In genomic region chr2:129269161-129269643, GRCm38 (mm10) we compare ENCODE assay signal across 27 mouse cellular contexts. TPM values are rescaled to one million over a fixed set of nuclear protein-coding genes. Genes with fewer than 3 reads are reported as not detected.
A peak's percentile ranks its signal among the peaks of the same experiment; 100 is the strongest.
DNase-seq lines count a peak whose midpoint lies in the region; ATAC-seq and TF ChIP-seq lines count a peak whose summit lies in the region.
"Had no signal": no experiment of that assay in that cellular context is flagged by ENCODE, and none has a peak within 500 bp of the region (broad histone marks: within the 10 kb centered on the region; RNA-seq: fewer than 3 reads in every experiment).

No protein-coding gene starts in this region.

- H3K9me3 ChIP-seq in intestine, embryonic 14.5 days (ENCODE audit: control insufficient read depth, low read length), result no peaks in the 10 kb centered on the region
- 0 out of 2 replicates have a peak, but pooled peaks cover 3% of the 10 kb centered on the region for H3K9me3 ChIP-seq in intestine, postnatal 0 days (ENCODE audit: control insufficient read depth)
- no peaks in the 10 kb centered on the region for H3K9me3 ChIP-seq in limb, embryonic 10.5 days (replicated peaks)
- H3K9me3 ChIP-seq: embryonic facial prominence, embryonic 15.5 days had no signal

- ATAC-seq in intestine, embryonic 14.5 days (replicated peaks; ENCODE audit: low FRiP score, low TSS enrichment, low read depth), result no peak
- no peak for ATAC-seq in intestine, postnatal 0 days
- ATAC-seq: CD4-positive, CD25-positive, alpha-beta regulatory T cell, adult 4 months; forebrain, embryonic 14.5 days; forebrain, embryonic 16.5 days had no signal

- H3K4me1 ChIP-seq in intestine, embryonic 14.5 days (replicated peaks; ENCODE audit: control insufficient read depth, insufficient read depth, low read length), result no peaks in the 10 kb centered on the region
- H3K4me1 ChIP-seq in intestine, postnatal 0 days (replicated peaks; ENCODE audit: control insufficient read depth, insufficient read depth, low read length), result no peaks in the 10 kb centered on the region
- H3K4me1 ChIP-seq in limb, embryonic 10.5 days, result no peaks in the 10 kb centered on the region
- H3K4me1 ChIP-seq: embryonic facial prominence, embryonic 13.5 days; embryonic facial prominence, embryonic 15.5 days; forebrain, embryonic 10.5 days; forebrain, embryonic 12.5 days had no signal

- H3K27ac ChIP-seq in intestine, embryonic 14.5 days (ENCODE audit: low read depth), result no peak overlapping the region
- no peak overlapping the region for H3K27ac ChIP-seq in intestine, postnatal 0 days (ENCODE audit: low read depth, low read length)
- H3K27ac ChIP-seq in limb, embryonic 10.5 days, result no peak overlapping the region
- H3K27ac ChIP-seq: embryonic facial prominence, embryonic 13.5 days; embryonic facial prominence, embryonic 15.5 days; forebrain, embryonic 10.5 days; forebrain, embryonic 12.5 days had no signal

- DNase-seq in intestine, embryonic 14.5 days (ENCODE audit: low spot score), result peak; percentile 29
- DNase-seq in ES-CJ7 (ENCODE audit: low read depth, low spot score), result peak; percentile 61
- DNase-seq in R1 (ENCODE audit: low read depth, low spot score), result peak; percentile 81
- DNase-seq in limb, embryonic 10.5 days (ENCODE audit: low spot score), result peak; percentile 18
- no peak for DNase-seq in urinary bladder, postnatal 4 days (ENCODE audit: low spot score in 2 of 2)
- no peak for DNase-seq in frontal cortex, postnatal 14 days (ENCODE audit: low spot score in 2 of 2)
- DNase-seq: adrenal gland, adult 2 months; adrenal gland, postnatal 10 days; adrenal gland, postnatal 25 days; cerebellum, adult 11 months; cerebellum, adult 18-20 months; cerebellum, adult 8-10 months; cerebellum, adult 9-11 months; cerebellum, postnatal 14 days; cerebellum, postnatal 36 days; embryo, embryonic 11 days had no signal

- no peaks in the 10 kb centered on the region for H3K27me3 ChIP-seq in intestine, embryonic 14.5 days (replicated peaks; ENCODE audit: control insufficient read depth, insufficient read depth, low read length)
- H3K27me3 ChIP-seq in intestine, postnatal 0 days (replicated peaks; ENCODE audit: control insufficient read depth, insufficient read depth, low read length), result no peaks in the 10 kb centered on the region
- no peaks in the 10 kb centered on the region for H3K27me3 ChIP-seq in limb, embryonic 10.5 days (ENCODE audit: low read depth, poor library complexity, severe bottlenecking)
- H3K27me3 ChIP-seq: CH12.LX; embryonic facial prominence, embryonic 13.5 days; embryonic facial prominence, embryonic 15.5 days; forebrain, embryonic 12.5 days had no signal

- peaks cover 67% of the 10 kb centered on the region for H3K36me3 ChIP-seq in intestine, embryonic 14.5 days (ENCODE audit: control insufficient read depth, insufficient read depth, low read length)
- peaks cover 50% of the 10 kb centered on the region for H3K36me3 ChIP-seq in intestine, postnatal 0 days (ENCODE audit: control insufficient read depth, insufficient read depth)
- H3K36me3 ChIP-seq in limb, embryonic 10.5 days, result peaks cover 82% of the 10 kb centered on the region

- H3K4me2 ChIP-seq in intestine, embryonic 14.5 days (ENCODE audit: low read length), result no peak overlapping the region
- no peak overlapping the region for H3K4me2 ChIP-seq in intestine, postnatal 0 days (replicated peaks; ENCODE audit: low read depth)
- H3K4me2 ChIP-seq: embryonic facial prominence, embryonic 13.5 days; embryonic facial prominence, embryonic 15.5 days; forebrain, embryonic 12.5 days had no signal

- no peak overlapping the region for H3K4me3 ChIP-seq in intestine, embryonic 14.5 days (ENCODE audit: low read depth, low read length)
- H3K4me3 ChIP-seq in intestine, postnatal 0 days (ENCODE audit: low read depth, low read length), result no peak overlapping the region
- H3K4me3 ChIP-seq in limb, embryonic 10.5 days, result no peak overlapping the region
- H3K4me3 ChIP-seq: embryonic facial prominence, embryonic 13.5 days; embryonic facial prominence, embryonic 15.5 days; erythroblast, embryonic 14.5 days; forebrain, embryonic 10.5 days; forebrain, embryonic 12.5 days had no signal

- WGBS in intestine, embryonic 14.5 days, result 96% methylated on average over 12 of the region's 12 CpGs
- WGBS in intestine, postnatal 0 days, result 95% methylated on average over 12 of the region's 12 CpGs
- 96% methylated on average over 12 of the region's 12 CpGs for WGBS in limb, embryonic 10.5 days

- no peak overlapping the region for H3K9ac ChIP-seq in intestine, embryonic 14.5 days (ENCODE audit: low read length)
- no peak overlapping the region for H3K9ac ChIP-seq in intestine, postnatal 0 days (ENCODE audit: low read depth, low read length)
- H3K9ac ChIP-seq: embryonic facial prominence, embryonic 13.5 days; embryonic facial prominence, embryonic 15.5 days; forebrain, embryonic 12.5 days had no signal

- no peak for TF ChIP-seq CTCF in intestine, postnatal 0 days (IDR thresholded peaks at IDR 0.05; ENCODE audit: low read depth)

RNA-seq across cellular contexts. Expression of gene Ckap2l, which starts 27.8 kb away (rescaled TPM):
- 48.6 and 60.1 TPM in 2 replicates for polyA plus RNA-seq in intestine, embryonic 14.5 days (2014; fragmentation: Nextera tagmentation; extraction: Ambion mirVana)
- 9.2 and 11.0 TPM in 2 replicates for polyA plus RNA-seq in intestine, postnatal 0 days (2015; fragmentation: Nextera tagmentation; extraction: Ambion mirVana)
- 56.4 and 62.8 TPM in 2 replicates for polyA plus RNA-seq in limb, embryonic 10.5 days (2016; fragmentation: Nextera tagmentation; extraction: Ambion mirVana)

RNA-seq across cellular contexts. Expression of gene Il1a, which starts 40.6 kb away (rescaled TPM):
- 0.15 TPM in 1 of 2 replicates, not detected in the other for polyA plus RNA-seq in intestine, embryonic 14.5 days (2014; fragmentation: Nextera tagmentation; extraction: Ambion mirVana)
- polyA plus RNA-seq in intestine, postnatal 0 days (2015; fragmentation: Nextera tagmentation; extraction: Ambion mirVana), result 10.2 and 18.4 TPM in 2 replicates
- polyA plus RNA-seq in limb, embryonic 10.5 days (2016; fragmentation: Nextera tagmentation; extraction: Ambion mirVana), result not detected in 2 replicates
- polyA plus RNA-seq: adrenal gland, adult 2 months; CD4-positive, CD25-positive, alpha-beta regulatory T cell, adult 4 months; embryonic facial prominence, embryonic 11.5 days; embryonic facial prominence, embryonic 13.5 days; embryonic facial prominence, embryonic 15.5 days; erythroblast, embryonic 14.5 days; forebrain, embryonic 10.5 days had no signal

Comparison
In these comparisons a context has a peak if more than half of its experiments do, and no peak if none do; other contexts are left out.
1. DNase-seq: peak in intestine, embryonic 14.5 days (single experiment), ES-CJ7 (single experiment), R1 (single experiment) and limb, embryonic 10.5 days (single experiment); none in urinary bladder, postnatal 4 days (0 of 2) and frontal cortex, postnatal 14 days (0 of 2).